Mouse (Mus musculus): ENCODE results near the gene Hibadh. TPM values are rescaled to one million over a fixed set of nuclear protein-coding genes. Genes with fewer than 3 reads are reported as not detected.

The Hibadh gene
- total and polyA plus RNA-seq, 2 experiments from 2014 or later = 29.0 to 50.9 TPM

- Histone ChIP-seq H3K27ac (ENCODE audit: low read depth, low read length) (no peak overlapping the region), H3K4me2 (ENCODE audit: low read depth) (no peak overlapping the region), H3K36me3 (ENCODE audit: insufficient read depth) (no peaks in the 10 kb centered on the region), H3K27me3 (ENCODE audit: insufficient read depth, low read length) (no peaks in the 10 kb centered on the region), H3K9me3 (ENCODE audit: low read length) (no peaks in the 10 kb centered on the region), H3K4me1 (ENCODE audit: insufficient read depth) (no peaks in the 10 kb centered on the region), H3K9ac (no peak overlapping the region), H3K4me3 (ENCODE audit: low read depth, low read length) (no peak overlapping the region)
- DNase-seq = no peak
- WGBS = 86% methylated on average over 10 of the region's 10 CpGs
- no peak for ATAC-seq
- no peak for TF ChIP-seq CTCF (IDR thresholded peaks at IDR 0.05; ENCODE audit: low read depth)
Observed at GRCm38 (mm10) chr6:52518704-52519103, 121.5 kb downstream of the Hibadh start.

- Histone ChIP-seq H3K27me3 (ENCODE audit: insufficient read depth, low read length) (no peaks in the 10 kb centered on the region), H3K4me3 (ENCODE audit: low read depth, low read length) (no peak overlapping the region), H3K9ac (no peak overlapping the region), H3K36me3 (ENCODE audit: insufficient read depth) (no peaks in the 10 kb centered on the region), H3K4me2 (ENCODE audit: low read depth) (no peak overlapping the region), H3K27ac (ENCODE audit: low read depth, low read length) (no peak overlapping the region), H3K4me1 (ENCODE audit: insufficient read depth) (no peaks in the 10 kb centered on the region), H3K9me3 (ENCODE audit: low read length) (no peaks in the 10 kb centered on the region)
- ATAC-seq = no peak
- no peak for TF ChIP-seq CTCF (IDR thresholded peaks at IDR 0.05; ENCODE audit: low read depth)
- WGBS = 65% methylated on average over 5 of the region's 5 CpGs
- no peak for DNase-seq
Observed at GRCm38 (mm10) chr6:52517272-52517671, 122.9 kb downstream of the Hibadh start.

GRCm38 (mm10) chr6:52513876-52514405 lies 126.2 kb downstream of the Hibadh start:
- no peak for TF ChIP-seq CTCF (IDR thresholded peaks at IDR 0.05; ENCODE audit: low read depth)
- H3K9ac ChIP-seq = no peak overlapping the region
- ATAC-seq (no peak), DNase-seq (no peak)
- WGBS = 28% methylated on average over 4 of the region's 4 CpGs
- no peak overlapping the region for H3K4me3 ChIP-seq (ENCODE audit: low read depth, low read length)
- H3K27me3 ChIP-seq (ENCODE audit: insufficient read depth, low read length) = no peaks in the 10 kb centered on the region
- no peak overlapping the region for H3K4me2 ChIP-seq (ENCODE audit: low read depth)
- H3K27ac ChIP-seq (ENCODE audit: low read depth, low read length) = no peak overlapping the region
- no peaks in the 10 kb centered on the region for H3K4me1 ChIP-seq (ENCODE audit: insufficient read depth)
- no peaks in the 10 kb centered on the region for H3K36me3 ChIP-seq (ENCODE audit: insufficient read depth)
- H3K9me3 ChIP-seq (ENCODE audit: low read length) = no peaks in the 10 kb centered on the region

GRCm38 (mm10) chr6:52508789-52509188 lies 131.4 kb downstream of the Hibadh start:
- Histone ChIP-seq H3K9me3 (ENCODE audit: low read length) (no peaks in the 10 kb centered on the region), H3K27ac (ENCODE audit: low read depth, low read length) (no peak overlapping the region), H3K4me1 (ENCODE audit: insufficient read depth) (no peaks in the 10 kb centered on the region), H3K36me3 (ENCODE audit: insufficient read depth) (no peaks in the 10 kb centered on the region), H3K4me3 (ENCODE audit: low read depth, low read length) (no peak overlapping the region), H3K9ac (no peak overlapping the region), H3K4me2 (ENCODE audit: low read depth) (no peak overlapping the region), H3K27me3 (ENCODE audit: insufficient read depth, low read length) (no peaks in the 10 kb centered on the region)
- no peak for TF ChIP-seq CTCF (IDR thresholded peaks at IDR 0.05; ENCODE audit: low read depth)
- 56% methylated on average over 3 of the region's 3 CpGs for WGBS
- ATAC-seq (no peak), DNase-seq (no peak)

GRCm38 (mm10) chr6:52507946-52508345 lies 132.2 kb downstream of the Hibadh start:
- ATAC-seq (no peak), DNase-seq (no peak)
- Histone ChIP-seq H3K4me1 (ENCODE audit: insufficient read depth) (no peaks in the 10 kb centered on the region), H3K9me3 (ENCODE audit: low read length) (no peaks in the 10 kb centered on the region), H3K27me3 (ENCODE audit: insufficient read depth, low read length) (no peaks in the 10 kb centered on the region), H3K27ac (ENCODE audit: low read depth, low read length) (no peak overlapping the region), H3K4me2 (ENCODE audit: low read depth) (no peak overlapping the region), H3K4me3 (ENCODE audit: low read depth, low read length) (no peak overlapping the region), H3K36me3 (ENCODE audit: insufficient read depth) (no peaks in the 10 kb centered on the region), H3K9ac (no peak overlapping the region)
- no peak for TF ChIP-seq CTCF (IDR thresholded peaks at IDR 0.05; ENCODE audit: low read depth)
- WGBS = 86% methylated on average over 7 of the region's 7 CpGs

- H3K36me3 ChIP-seq (ENCODE audit: insufficient read depth) = no peaks in the 10 kb centered on the region
- peak; percentile 38 for DNase-seq
- no peaks in the 10 kb centered on the region for H3K27me3 ChIP-seq (ENCODE audit: insufficient read depth, low read length)
Observed at GRCm38 (mm10) chr6:52507171-52507570, 133.0 kb downstream of the Hibadh start.

GRCm38 (mm10) chr6:52505777-52506755 lies 134.1 kb downstream of the Hibadh start:
- WGBS = 88% methylated on average over 9 of the region's 9 CpGs
- TF ChIP-seq CTCF (IDR thresholded peaks at IDR 0.05; ENCODE audit: low read depth) = no peak

More at GRCm38 (mm10) chr6:52507171-52507570, 133.0 kb downstream of the Hibadh start:
- Histone ChIP-seq H3K27ac (ENCODE audit: low read depth, low read length) (no peak overlapping the region), H3K9me3 (ENCODE audit: low read length) (no peaks in the 10 kb centered on the region), H3K4me3 (ENCODE audit: low read depth, low read length) (no peak overlapping the region), H3K4me2 (ENCODE audit: low read depth) (no peak overlapping the region), H3K9ac (no peak overlapping the region), H3K4me1 (ENCODE audit: insufficient read depth) (no peaks in the 10 kb centered on the region)
- TF ChIP-seq CTCF (IDR thresholded peaks at IDR 0.05; ENCODE audit: low read depth) = no peak
- 15% methylated on average over 5 of the region's 5 CpGs for whole genome bisulfite sequencing
- ATAC-seq = peak; percentile 25; the same call in 1 of the 2 replicates

More at GRCm38 (mm10) chr6:52505777-52506755, 134.1 kb downstream of the Hibadh start:
- H3K4me1 ChIP-seq (ENCODE audit: insufficient read depth) = no peaks in the 10 kb centered on the region
- no peak for ATAC-seq
- H3K4me2 ChIP-seq (ENCODE audit: low read depth) = no peak overlapping the region
- H3K36me3 ChIP-seq (ENCODE audit: insufficient read depth) = no peaks in the 10 kb centered on the region
- DNase-seq = no peak
- H3K27ac ChIP-seq (ENCODE audit: low read depth, low read length) = no peak overlapping the region
- no peaks in the 10 kb centered on the region for H3K9me3 ChIP-seq (ENCODE audit: low read length)
- H3K9ac ChIP-seq = no peak overlapping the region
- no peaks in the 10 kb centered on the region for H3K27me3 ChIP-seq (ENCODE audit: insufficient read depth, low read length)
- H3K4me3 ChIP-seq (ENCODE audit: low read depth, low read length) = no peak overlapping the region
